Mouse (Mus musculus) layer of hippocampus, adult 18-20 months (tissue): ENCODE measurements around the gene Parn. TPM values are rescaled to one million over a fixed set of nuclear protein-coding genes. Genes with fewer than 3 reads are reported as not detected.
"Not testable (repeated sequence)": the region's sequence is repeated elsewhere in the genome, so short reads cannot be mapped to it uniquely, and the experiment has no call there.

Experiments used
- DNase-seq, 2 experiments: peaks; one replicate each; pipeline ENCODE4 v3.0.0; 2022; ENCODE audit warnings: low spot score in 2 of 2
- long read RNA-seq: library from polyadenylated mRNA; stranded (forward); transcript quantifications from one replicate; pipeline ENCODE4 v2.0.0, GENCODE M21; 2021
- total RNA-seq, 2 experiments: library from RNA; stranded (reverse); gene quantifications; 2 replicates each; pipeline ENCODE4 v1.2.3; 2021

Gene Parn
- 10 to 100 TPM; 24.9 to 25.3 TPM for total RNA-seq
- long read RNA-seq, transcript Parn-201 (24 exons, 2,906 nt): major isoform, 18 of 40 reads
- long read RNA-seq, partial matches to known transcripts: 4 of 40 reads
- long read RNA-seq, other reads (novel, unspliced or antisense): 18 of 40 reads

DNA sequence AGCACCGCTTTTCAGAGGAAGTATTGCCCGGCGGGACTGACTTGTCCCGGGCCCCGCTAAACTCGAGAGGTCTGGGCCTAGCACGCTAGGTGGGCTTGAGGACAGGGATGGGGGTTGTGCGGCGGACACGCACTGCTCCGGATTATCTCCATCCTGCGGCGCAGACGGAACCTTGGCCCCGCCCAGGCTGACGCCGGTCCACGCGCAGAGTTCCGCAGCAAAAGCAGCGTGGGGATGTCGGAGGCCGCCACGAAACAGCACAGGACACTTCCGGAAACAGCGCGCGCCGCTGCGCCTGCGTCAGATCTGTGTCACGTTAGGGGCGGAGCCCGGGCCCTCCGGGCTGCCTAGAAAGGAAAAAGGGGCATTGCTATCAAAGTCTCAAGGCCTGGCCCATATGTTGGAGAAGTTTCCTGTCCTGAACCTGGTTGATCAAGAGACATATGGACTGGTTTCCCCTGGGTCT, at the start of gene Parn:
TSS of gene Parn (minus strand) at position 293 of the 466 bp plus-strand sequence.
- DNase-seq: peak; percentile 95 to 96

DNA sequence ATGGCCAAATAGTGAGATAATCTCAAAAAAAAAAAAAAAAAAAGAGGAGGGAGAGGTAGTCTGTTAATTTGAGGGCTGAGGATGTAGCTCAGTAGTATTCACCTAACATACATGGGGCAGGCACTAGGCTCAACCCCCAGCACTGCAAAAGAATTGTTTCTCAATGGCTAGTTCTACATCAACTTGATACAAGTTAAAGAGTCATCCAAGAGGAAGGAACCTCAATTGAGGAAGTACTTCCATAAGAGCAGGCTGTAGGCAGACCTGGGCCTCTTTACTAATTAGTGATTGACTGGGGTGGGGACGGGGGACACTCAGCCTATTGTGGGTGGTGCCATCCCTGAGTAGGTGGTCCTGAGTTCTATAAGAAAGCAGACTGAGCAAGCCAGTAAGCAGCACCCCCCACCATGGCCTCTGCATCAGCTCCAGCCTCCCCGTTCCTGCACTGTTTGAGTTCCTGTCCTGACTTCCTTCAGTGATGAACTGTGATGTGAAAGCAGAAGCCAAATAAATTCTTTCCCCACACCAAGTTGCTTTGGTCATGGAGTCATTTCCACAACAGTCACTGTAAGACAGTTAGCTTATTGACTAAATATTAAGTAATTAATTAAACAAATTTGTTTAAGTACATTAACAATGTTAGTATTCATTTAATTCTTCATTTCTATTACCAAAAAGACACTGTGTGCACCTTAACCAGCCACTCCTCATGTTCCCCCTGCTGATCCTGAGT, 49.0 kb upstream of the Parn start:
- DNase-seq: no peak

GRCm38 (mm10) chr16:13714910-13715309, 46.9 kb upstream of the Parn start:
- DNase-seq: no peak

DNA sequence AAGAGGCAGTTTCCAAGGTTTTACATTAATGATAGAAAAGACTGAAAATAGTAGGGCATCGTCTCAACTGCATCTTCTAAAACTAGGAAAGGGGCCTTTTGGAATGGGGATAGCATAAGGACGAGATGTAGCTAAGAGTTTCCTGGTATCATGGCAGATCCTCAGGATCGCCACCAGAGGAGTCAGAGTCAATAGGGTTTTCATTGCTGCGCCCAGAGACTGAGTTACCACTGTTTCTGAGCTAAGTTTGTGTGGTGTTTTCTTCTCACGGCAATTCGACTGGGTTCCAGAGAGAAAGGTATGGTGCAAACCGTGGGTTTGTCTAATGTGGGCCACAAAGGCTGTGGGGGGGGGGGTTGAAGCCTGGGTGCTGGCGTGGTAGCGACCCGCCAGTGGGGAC, 36.7 kb upstream of the Parn start:
- no peak for DNase-seq

DNA sequence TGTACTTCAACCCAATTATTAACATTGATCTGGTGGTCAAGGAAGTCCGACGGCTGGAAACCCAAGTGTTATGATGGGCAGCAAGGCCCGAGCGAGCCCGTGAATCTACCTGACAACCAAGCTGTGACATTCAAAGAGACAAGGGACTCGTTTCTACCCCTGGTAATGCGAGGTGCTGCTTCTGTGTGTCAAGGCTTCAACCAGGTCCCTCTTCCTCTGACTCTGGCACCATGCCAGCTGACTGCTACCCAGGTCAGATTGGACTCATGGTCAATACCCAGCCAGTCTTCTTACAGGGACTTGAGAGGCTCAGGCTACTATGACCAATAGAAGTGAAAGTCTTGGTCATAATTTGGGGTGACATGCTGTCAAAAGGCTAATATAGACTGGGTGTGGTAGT, 34.2 kb upstream of the Parn start:
- DNase-seq: no peak

- DNase-seq: no peak
Observed at GRCm38 (mm10) chr16:13698998-13699397, 31.0 kb upstream of the Parn start.

DNA sequence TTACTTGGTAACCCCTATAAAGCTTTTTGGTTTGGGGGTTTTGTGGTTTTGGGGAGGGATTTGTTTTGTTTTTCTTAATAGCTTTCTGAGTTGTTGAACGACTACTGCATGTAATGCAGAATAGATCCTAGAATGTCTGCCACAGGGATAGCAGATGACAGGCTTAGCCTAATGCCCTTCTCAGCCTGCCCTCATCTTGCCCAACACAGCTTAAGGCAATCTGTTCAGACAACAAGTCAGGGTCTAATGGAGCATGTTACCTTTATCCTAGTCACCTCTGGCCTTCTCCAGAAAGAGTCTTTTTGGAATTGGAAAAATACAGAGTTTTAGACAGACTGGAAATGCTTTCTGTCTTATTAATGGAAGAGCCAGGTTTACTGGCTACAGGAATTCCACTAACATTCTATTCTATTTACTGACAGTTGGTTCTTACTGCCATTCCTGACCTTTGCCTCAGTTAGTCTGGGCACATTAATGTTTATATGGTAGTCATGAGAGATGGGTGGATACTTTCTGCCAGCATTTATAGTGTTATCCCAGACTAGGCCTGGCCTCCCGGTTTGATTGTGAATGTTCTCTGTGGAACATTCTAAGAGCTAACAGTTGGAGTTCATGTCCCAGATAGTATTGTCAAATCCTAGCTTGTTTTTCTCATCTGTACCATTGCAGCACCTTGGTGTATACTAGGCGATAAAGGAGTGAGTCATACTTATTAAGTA, 10.8 kb upstream of the Parn start:
- no peak for DNase-seq

- no peak for DNase-seq
Observed at GRCm38 (mm10) chr16:13674511-13674910, 6.5 kb upstream of the Parn start.

DNA sequence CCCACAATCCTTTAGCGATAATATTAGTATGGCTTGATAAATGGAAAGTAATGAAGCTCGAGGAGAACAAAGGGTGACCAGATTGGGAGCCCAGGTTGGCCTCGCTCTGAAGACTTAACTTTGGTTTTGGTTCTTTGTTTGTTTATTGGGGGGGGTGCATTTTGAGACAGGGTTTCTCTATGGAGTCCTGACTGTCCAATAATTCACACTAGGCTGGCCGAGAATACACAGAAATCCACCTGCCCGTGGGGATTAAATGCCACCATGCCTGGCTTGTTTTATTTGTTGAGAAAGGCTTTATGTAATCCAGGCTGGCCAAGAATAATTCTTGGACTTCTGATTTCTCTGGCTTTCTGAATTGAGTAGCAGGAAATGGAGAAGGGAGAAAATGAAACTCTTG, 5.1 kb upstream of the Parn start:
- DNase-seq: no peak

GRCm38 (mm10) chr16:13672386-13672898, 4.5 kb upstream of the Parn start:
- peak; percentile 4 to 29 for DNase-seq

- DNase-seq: peak; percentile 85 to 94
Observed at GRCm38 (mm10) chr16:13671685-13672385, 3.9 kb upstream of the Parn start, which contains the start of the genes Bfar and 3110001I22Rik. Bfar (plus strand) TSS chr16:13671858. 3110001I22Rik (plus strand) TSS chr16:13671929.

GRCm38 (mm10) chr16:13670896-13671295, 2.9 kb upstream of the Parn start:
- DNase-seq: not testable (repeated sequence)

- no peak for DNase-seq
Observed at GRCm38 (mm10) chr16:13669282-13669681, 1.3 kb upstream of the Parn start.

- peak in 1 of 2 experiments; percentile 11 for DNase-seq
Observed at GRCm38 (mm10) chr16:13668402-13669108, 585 bp upstream of the Parn start.

DNA sequence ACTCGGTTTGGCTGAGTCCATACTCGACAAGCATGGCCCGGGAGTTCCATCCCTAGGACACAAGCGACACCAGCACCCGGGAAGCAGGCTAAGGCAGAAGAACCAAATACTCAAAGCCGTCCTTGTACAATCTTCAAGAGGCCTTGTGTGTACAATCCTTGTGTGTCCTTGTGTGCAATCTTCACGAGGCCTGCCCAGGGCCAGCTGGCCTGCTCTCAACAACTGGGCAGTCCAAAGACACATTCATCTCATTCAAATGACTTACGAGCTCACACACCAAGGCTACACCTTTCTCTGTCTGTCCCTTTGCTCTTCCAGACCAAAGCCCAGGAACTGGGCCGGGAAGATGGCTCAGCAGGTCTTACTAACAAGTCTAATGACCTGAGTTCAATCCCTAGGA, 7.2 kb downstream of the Parn start:
- no peak for DNase-seq

DNA sequence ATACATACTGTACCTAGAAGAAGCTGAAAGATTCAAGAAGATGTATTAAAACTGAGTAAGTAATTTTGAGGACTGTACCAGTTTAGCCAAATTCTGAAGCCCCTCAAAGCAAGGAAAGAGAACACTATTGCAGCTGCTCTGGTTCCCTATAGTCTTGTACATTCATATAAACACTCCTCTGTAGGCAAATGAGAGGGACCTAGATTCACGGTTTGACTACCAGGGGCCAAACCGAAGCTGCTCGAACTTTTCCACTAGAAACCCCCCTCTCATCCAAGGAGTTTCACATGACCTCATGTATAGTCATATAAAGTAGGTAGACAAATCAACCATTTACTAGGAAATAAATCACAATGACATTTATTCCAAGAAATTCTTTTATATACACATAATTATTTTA, 9.1 kb downstream of the Parn start:
- DNase-seq: no peak

- no peak for DNase-seq
Observed at GRCm38 (mm10) chr16:13645930-13646329, 22.0 kb downstream of the Parn start.

GRCm38 (mm10) chr16:13644474-13644873, 23.5 kb downstream of the Parn start:
- no peak for DNase-seq

DNA sequence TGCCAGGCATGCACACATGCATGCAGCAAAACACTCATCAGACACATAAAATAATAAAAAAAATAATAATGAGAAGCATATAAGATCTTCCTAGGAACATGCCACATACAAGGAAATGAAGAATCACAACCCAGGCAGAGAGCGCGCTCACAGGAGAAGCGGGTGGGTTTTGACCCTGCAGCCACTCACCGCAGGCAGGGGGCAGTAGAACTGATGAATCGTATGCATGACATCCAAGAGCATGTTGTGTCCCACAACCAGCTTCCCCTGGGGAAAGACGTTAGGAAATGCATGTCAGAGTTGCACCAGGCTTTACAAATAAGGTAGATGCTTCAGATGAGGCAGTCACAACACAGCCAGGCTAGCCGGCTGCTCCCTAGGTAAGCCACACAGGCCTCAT, 27.9 kb downstream of the Parn start:
- DNase-seq: no peak

GRCm38 (mm10) chr16:13639508-13639907, 28.5 kb downstream of the Parn start:
- no peak for DNase-seq

DNA sequence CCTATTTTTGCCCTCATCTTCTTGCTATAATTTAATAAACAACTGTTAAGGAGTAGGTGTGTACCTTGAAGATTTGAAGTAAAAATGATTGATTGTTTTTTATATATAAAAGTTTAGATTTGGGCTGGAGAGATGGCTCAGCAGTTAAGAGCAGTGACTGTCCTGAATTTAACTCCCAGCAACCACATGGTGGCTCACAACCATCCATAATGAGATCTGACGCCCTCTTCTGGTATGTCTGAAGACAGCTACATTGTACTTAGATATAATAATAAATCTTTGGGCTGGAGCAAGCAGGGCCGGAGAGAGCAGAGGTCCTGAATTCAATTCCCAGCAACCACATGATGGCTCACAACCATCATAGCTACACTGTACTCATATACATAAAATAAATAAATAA, 29.8 kb downstream of the Parn start:
- not testable (repeated sequence) for DNase-seq
